Mouse (Mus musculus) heart, adult 2 months (tissue): ENCODE data around the gene Lrwd1. TPM values are rescaled to one million over a fixed set of nuclear protein-coding genes. Genes with fewer than 3 reads are reported as not detected.

Source experiments
- DNase-seq, 2 experiments: peaks; one replicate each; pipeline ENCODE4 v3.0.0; 2021
- H3K27ac ChIP-seq: fragments of 200-600 bp; 2 replicates; pipeline ENCODE4 v1.8.1; 2022
- H3K27me3 ChIP-seq: fragments of 200-500 bp; 2 replicates; pipeline ENCODE4 v1.6.1; 2012; ENCODE audit warnings: mild to moderate bottlenecking, low read length, inconsistent platforms, mixed read lengths; ENCODE audit not compliant: control insufficient read depth, insufficient read depth
- H3K36me3 ChIP-seq: fragments of 200-500 bp; 2 replicates; pipeline ENCODE4 v1.6.1; 2012; ENCODE audit warnings: low read length, inconsistent platforms; ENCODE audit not compliant: control insufficient read depth, insufficient read depth
- H3K4me1 ChIP-seq: fragments of 200-500 bp; 2 replicates; pipeline ENCODE4 v1.6.1; 2011; ENCODE audit warnings: low read length; ENCODE audit not compliant: control insufficient read depth, insufficient read depth
- H3K4me3 ChIP-seq: fragments of 200-600 bp; 2 replicates; pipeline ENCODE4 v1.8.1; 2022
- H3K79me2 ChIP-seq: fragments of 200-500 bp; replicated peaks from 2 replicates; pipeline ENCODE4 v1.6.1; 2012; ENCODE audit warnings: mild to moderate bottlenecking, inconsistent platforms, low read length, moderate library complexity, mixed read lengths; ENCODE audit not compliant: control insufficient read depth, insufficient read depth
- H3K9ac ChIP-seq: fragments of 200-500 bp; 2 replicates; pipeline ENCODE4 v1.6.1; 2012; ENCODE audit warnings: low read depth, mild to moderate bottlenecking, control low read depth, inconsistent platforms, low read length, mixed read lengths
- CTCF ChIP-seq: fragments of 200-600 bp; IDR thresholded peaks from 2 replicates; pipeline ENCODE4 v1.8.1; 2022; ENCODE audit warnings: antibody characterized with exemption, mild to moderate bottlenecking, moderate library complexity
- EP300 ChIP-seq: fragments of 200-500 bp; IDR thresholded peaks from 2 replicates; pipeline ENCODE4 v1.6.1; 2011; ENCODE audit warnings: low read depth, low read length, control low read depth; ENCODE audit not compliant: insufficient read depth
- POLR2A ChIP-seq: fragments of 200-500 bp; IDR thresholded peaks from 2 replicates; pipeline ENCODE4 v1.6.1; 2011; ENCODE audit warnings: mild to moderate bottlenecking, low read depth, low read length, control low read depth; ENCODE audit not compliant: insufficient read depth
- WGBS: fragments of 180-500 bp; shearing (Covaris S2); methylation state at CpG from one replicate; pipeline ENCODE4 v1.1.7; 2018; 5-methylcytosine and 5-hydroxymethylcytosine counted together
- intact Hi-C: fragments of 180-260 bp; cut with DNase I; formaldehyde crosslinking; loops from one replicate; pipeline ENCODE4 v1.15.1; 2025
- polyA plus RNA-seq: library from polyadenylated mRNA; depleted of rRNA; stranded (reverse); fragments of >200 nt; gene quantifications from 2 replicates; pipeline ENCODE4 v1.2.3, GENCODE M21; 2012
- total RNA-seq, 2 experiments: library from RNA; stranded (reverse); gene quantifications; 2 replicates each; pipeline ENCODE4 v1.2.3; 2021

Gene Lrwd1
- total and polyA plus RNA-seq, 3 experiments: 5.4 to 11.5 (median 5.5) TPM

DNA sequence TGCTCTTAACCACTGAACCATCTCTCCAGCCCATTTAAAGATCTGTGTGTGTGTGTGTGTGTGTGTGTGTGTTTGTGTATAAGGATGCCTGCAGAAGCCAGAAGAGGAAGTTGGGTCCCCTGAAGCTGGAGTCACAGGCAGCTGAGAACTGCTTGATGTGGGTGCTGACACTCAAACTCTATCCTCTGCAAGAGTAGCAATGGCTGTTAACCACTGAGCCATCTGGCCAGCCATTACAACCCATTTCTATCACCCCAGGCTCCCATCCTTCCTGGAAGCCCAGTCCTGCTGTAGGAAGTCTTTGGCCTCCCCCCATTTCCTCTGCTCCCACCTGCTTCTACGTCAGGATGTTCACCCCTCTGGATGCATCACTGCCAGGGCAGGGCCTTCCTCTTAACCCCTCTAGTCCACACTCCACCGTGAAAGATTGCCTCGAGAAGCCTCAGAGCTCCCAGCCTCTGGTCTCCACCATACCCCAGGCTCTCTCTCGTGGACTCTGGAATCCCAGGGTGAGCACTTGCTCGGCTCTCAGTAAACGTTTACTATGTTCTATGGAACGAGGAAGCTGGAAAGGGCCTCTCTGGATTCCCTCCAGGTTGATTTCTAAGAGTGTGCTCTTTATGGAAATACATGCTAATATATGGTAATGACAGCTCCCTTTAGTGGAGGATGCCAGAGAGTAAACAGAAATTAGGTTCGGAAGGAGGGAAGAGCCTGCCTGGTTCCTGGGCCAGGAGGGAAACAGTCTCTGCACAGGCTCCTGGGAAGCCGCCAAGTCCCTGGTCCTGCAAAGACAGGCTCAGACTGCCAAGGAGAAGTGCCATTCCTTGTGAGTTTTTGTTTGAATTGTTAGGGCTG, 38.0 kb upstream of the Lrwd1 start:
- H3K4me3 ChIP-seq: no peak overlapping the region
- 20% methylated on average over 9 of the region's 9 CpGs for WGBS
- TF ChIP-seq EP300: no peak
- TF ChIP-seq POLR2A: no peak
- no peak for TF ChIP-seq CTCF
- no peak overlapping the region for H3K9ac ChIP-seq
- no peaks in the 10 kb centered on the region for H3K27me3 ChIP-seq
- no peaks in the 10 kb centered on the region for H3K79me2 ChIP-seq
- no peak overlapping the region for H3K27ac ChIP-seq
- H3K4me1 ChIP-seq: peaks cover 5% of the 10 kb centered on the region
- H3K36me3 ChIP-seq: no peaks in the 10 kb centered on the region
- DNase-seq: peak in 1 of 2 experiments; percentile 36
- intact Hi-C loops: no loop called here

DNA sequence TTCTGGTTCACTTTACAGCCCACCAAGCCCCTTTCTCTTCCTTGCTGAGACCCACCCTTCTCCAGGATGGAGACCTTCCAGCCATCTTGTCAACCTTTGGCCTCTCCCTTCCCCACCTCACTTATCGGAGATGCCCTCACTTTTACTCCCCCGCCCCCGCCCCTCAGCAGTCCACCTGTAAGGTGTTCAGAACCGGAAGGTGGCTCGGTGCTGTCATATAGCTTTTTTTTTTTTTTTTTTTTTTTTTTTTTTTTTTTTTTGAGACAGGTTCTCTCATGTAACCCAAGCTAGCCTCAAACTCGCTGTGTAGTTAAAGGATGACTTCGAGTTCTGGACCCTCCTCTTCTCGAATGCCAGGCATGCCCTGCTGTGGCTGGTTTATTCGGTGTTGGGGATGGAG, 37.1 kb upstream of the Lrwd1 start:
- TF ChIP-seq CTCF (no peak), POLR2A (no peak), EP300 (no peak)
- peaks cover 5% of the 10 kb centered on the region for H3K4me1 ChIP-seq
- H3K79me2 ChIP-seq: no peaks in the 10 kb centered on the region
- H3K27me3 ChIP-seq: no peaks in the 10 kb centered on the region
- no peaks in the 10 kb centered on the region for H3K36me3 ChIP-seq
- intact Hi-C loops: no loop called here
- WGBS: 68% methylated on average over 9 of the region's 9 CpGs
- DNase-seq: no peak
- H3K4me3 ChIP-seq: no peak overlapping the region
- H3K9ac ChIP-seq: no peak overlapping the region
- no peak overlapping the region for H3K27ac ChIP-seq

DNA sequence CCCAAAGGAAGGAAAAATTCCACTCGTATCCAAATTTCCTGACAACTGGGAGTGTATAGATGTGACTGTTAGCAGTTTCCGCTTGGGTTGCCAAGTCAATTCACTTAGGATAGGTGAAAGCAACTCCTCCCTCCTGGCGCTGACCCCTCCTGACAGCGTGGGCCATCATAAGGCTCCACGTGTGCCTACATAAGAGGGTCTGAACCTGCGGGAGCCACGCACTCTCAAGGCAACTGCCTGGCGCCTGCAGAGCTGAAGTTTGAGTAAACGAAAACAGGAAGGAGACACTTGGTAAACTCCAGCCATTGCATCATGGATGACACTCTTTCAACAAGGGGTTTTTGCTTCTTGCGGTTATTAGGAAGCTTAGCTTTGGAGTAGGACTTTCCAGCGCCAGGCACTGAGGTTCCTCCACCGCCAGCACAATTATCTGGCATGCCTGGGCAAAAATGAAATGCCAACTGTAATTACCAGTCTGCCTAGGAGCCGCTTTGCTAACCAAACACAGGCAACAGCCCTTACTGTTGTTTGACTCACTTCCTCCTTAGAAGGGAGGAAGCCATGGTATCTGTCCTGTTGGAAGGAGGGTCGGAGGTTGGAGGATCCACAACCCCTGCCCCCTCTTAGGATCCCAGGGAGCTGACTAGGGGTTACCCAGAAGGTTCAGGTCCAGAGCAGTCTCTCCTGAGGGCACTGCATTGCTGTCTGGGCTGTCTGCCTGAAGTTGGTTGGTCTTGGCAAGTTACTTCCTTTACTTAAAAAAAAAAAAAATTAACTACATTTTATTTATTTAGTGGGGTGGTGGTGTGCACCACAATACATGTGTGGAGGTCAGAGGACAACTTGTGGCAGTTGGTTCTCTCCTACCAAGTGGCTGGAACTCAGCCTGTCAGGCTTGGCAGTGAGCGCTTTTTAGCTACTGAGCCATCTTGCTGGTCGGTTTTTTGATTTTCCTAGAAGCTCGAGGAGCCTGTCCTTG, 35.8 kb upstream of the Lrwd1 start:
- no peak overlapping the region for H3K27ac ChIP-seq
- H3K9ac ChIP-seq: no peak overlapping the region
- H3K79me2 ChIP-seq: no peaks in the 10 kb centered on the region

DNA sequence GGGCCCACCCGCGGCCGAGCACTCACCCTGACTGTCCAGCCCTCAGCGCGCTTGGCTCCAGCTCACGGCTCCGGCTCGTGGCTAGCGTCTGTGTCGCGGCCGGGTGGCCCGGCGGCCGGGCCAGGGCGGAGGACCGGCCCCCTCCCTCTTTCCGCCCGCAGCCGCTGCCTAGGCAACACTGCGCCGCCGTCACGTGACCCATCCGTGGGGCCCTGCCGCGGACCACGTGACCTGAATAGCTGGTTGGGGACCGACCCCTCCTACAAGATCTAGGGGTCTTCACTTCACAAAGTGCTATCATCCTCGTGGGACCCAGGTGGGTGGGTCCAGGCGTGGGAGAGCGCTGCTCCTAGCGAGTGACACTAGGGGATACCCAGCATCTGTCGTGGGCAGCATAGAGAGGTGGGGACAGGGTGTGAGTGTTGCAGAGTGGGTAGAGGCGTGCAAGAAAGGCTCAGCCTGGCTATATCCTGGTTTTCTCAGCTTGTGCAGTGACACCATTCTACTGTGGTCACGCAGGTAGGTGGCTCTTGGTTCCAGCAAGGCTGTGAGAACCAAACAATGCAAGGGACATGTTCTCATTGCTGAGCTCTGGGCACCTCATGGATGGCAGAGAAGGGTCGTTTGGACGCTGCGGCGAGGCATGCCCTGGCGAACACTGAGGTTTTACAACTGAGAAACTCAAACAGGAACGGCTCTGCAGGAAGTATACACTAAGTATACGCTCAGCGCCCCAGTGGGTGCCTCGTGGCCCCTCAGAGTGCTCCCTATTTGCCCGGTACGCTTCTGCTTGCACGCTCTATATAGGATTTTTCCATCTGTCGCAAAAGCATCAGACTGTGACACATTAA, 34.9 kb upstream of the Lrwd1 start, which contains the start of gene Orai2:
TSS of gene Orai2 (minus strand) at position 202 of the 851 bp plus-strand sequence.
- Histone ChIP-seq H3K27ac (no peak within 1 kb of the TSS; the same call in 1 of the 2 replicates), H3K9ac (peak within 1 kb of the TSS; percentile 72), H3K4me1 (peaks cover 5% of the 10 kb centered on the region), H3K27me3 (no peaks in the 10 kb centered on the region), H3K79me2 (no peaks in the 10 kb centered on the region), H3K36me3 (no peaks in the 10 kb centered on the region), H3K4me3 (peak within 1 kb of the TSS; percentile 60)
- intact Hi-C loops: loop anchor here (2.0 kb wide), 1 partner anchor 34 kb away; the partner anchor contains the start of genes Alkbh4 and Lrwd1
- 5% methylated on average over 49 of the region's 49 CpGs for WGBS
- DNase-seq: peak; percentile 85 to 89
- TF ChIP-seq POLR2A: no peak
- TF ChIP-seq CTCF: no peak
- TF ChIP-seq EP300: no peak

More for the DNA sequence above, 35.8 kb upstream of the Lrwd1 start:
- H3K4me1 ChIP-seq: peaks cover 5% of the 10 kb centered on the region
- DNase-seq: no peak
- no peak overlapping the region for H3K4me3 ChIP-seq
- intact Hi-C loops: loop anchor here (2.0 kb wide), 1 partner anchor 35 kb away; the partner anchor contains the start of genes Alkbh4 and Lrwd1
- H3K36me3 ChIP-seq: no peaks in the 10 kb centered on the region
- TF ChIP-seq CTCF (no peak), POLR2A (no peak), EP300 (no peak)
- H3K27me3 ChIP-seq: no peaks in the 10 kb centered on the region
- WGBS: 30% methylated on average over 17 of the region's 17 CpGs
